Mouse (Mus musculus): Measurements from ENCODE around the gene Spata18. TPM values are rescaled to one million over a fixed set of nuclear protein-coding genes. Genes with fewer than 3 reads are reported as not detected.

The Spata18 gene
- polyA plus RNA-seq, 1 experiment from 2014 or later, result 0.68 TPM

DNA sequence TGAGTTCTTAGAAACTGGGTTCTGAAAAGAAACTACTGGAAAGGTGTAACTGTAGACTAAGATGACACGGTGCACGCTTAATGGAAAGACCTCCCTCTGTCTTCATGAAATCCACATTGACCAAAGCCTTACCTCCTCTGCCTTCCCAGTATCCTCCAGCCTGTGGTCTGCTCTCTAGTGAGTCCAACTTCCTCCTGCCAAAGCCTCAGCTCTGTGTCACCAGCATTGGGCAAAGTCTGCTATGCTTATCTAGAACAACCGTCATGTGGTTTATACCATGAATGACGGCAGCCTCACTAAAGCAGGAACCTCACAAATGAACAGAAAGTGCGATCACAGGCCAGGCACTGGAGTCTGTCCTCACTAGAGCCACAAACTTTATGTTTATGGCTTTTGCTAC, 21.0 kb upstream of the Spata18 start:
- Histone ChIP-seq H3K4me2 (no peak overlapping the region), H3K4me3 (no peak overlapping the region), H3K27me3 (no peaks in the 10 kb centered on the region), H3K36me3 (peaks cover 19% of the 10 kb centered on the region), H3K9ac (no peak overlapping the region), H3K4me1 (replicated peaks) (0 out of 2 replicates have a peak, but pooled peaks cover 5% of the 10 kb centered on the region), H3K27ac (no peak overlapping the region), H3K9me3 (replicated peaks) (peaks cover 6% of the 10 kb centered on the region; the same call in 1 of the 2 replicates)
- ATAC-seq (replicated peaks; ENCODE audit: insufficient number of reproducible peaks, insufficient read depth, low FRiP score, low read depth), result 0 out of 2 replicates have a peak, but pooled peaks have one; percentile 47
- WGBS, result 39% methylated on average over 5 of the region's 5 CpGs

DNA sequence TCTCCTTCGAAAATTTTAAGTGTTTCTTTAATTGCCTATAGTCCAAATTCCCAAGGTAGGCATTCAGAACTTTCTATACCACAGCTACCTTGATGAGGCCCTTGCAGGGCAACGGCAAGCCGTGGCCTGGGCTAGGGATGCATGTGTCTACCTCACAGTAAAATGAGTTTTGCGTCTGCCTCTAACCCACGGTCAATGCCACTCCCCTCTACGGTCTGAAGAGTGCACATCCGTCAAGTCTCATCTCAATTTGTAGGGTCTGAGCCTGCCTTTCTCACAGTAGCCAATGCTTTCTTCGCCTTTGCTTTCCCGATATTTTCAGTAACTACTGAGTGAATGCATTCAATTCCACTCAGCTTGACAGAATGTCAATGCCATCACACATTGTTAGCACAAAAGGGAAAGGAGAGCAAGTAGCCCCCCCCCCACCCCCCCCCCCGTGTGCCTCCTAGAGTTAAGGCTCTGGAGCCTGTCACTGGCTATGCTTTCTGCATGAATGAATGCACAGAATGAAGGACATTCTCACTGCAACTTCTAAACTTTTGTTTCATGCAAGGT, 20.1 kb upstream of the Spata18 start:
- H3K27ac ChIP-seq, result no peak overlapping the region
- ATAC-seq (replicated peaks; ENCODE audit: insufficient number of reproducible peaks, insufficient read depth, low FRiP score, low read depth), result no peak
- peaks cover 25% of the 10 kb centered on the region for H3K36me3 ChIP-seq
- no peak overlapping the region for H3K4me2 ChIP-seq
- no peaks in the 10 kb centered on the region for H3K27me3 ChIP-seq
- whole genome bisulfite sequencing, result 64% methylated on average over 10 of the region's 10 CpGs
- H3K9ac ChIP-seq, result no peak overlapping the region
- H3K9me3 ChIP-seq (replicated peaks), result peaks cover 6% of the 10 kb centered on the region; the same call in 1 of the 2 replicates
- no peak overlapping the region for H3K4me3 ChIP-seq
- 0 out of 2 replicates have a peak, but pooled peaks cover 5% of the 10 kb centered on the region for H3K4me1 ChIP-seq (replicated peaks)

DNA sequence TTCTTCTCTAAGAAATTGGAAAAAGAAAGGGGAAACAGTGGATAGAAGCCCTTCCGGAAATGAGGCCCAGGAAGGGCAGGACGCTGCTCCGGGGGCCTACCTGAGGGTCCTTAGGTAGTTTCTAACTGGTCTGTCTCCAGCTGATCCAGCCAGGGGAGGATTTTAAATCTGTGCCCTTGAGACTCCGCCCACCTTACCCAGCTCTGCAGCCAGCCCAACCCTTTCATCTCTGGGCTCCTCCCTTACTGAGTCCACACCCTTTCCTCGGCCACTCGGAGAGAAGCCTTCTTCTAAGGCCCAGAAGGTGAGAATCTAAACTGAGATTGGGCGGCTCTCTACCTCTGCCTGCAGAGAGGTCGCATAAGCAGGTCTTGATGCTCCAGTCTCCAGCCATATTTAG, 18.9 kb upstream of the Spata18 start, which contains the start of gene Lrrc66:
Gene Lrrc66 (minus strand): TSS at position 236 of the 400 bp plus-strand sequence.
- no peak within 1 kb of the TSS for H3K9ac ChIP-seq
- 0 out of 2 replicates have a peak, but pooled peaks cover 6% of the 10 kb centered on the region for H3K4me1 ChIP-seq (replicated peaks)
- H3K4me2 ChIP-seq, result no peak within 1 kb of the TSS
- peaks cover 6% of the 10 kb centered on the region; the same call in 1 of the 2 replicates for H3K9me3 ChIP-seq (replicated peaks)
- H3K27me3 ChIP-seq, result no peaks in the 10 kb centered on the region
- no peak for ATAC-seq (replicated peaks; ENCODE audit: insufficient number of reproducible peaks, insufficient read depth, low FRiP score, low read depth)
- no peak within 1 kb of the TSS for H3K4me3 ChIP-seq
- H3K36me3 ChIP-seq, result peaks cover 25% of the 10 kb centered on the region
- WGBS, result 77% methylated on average over 8 of the region's 8 CpGs
- no peak within 1 kb of the TSS for H3K27ac ChIP-seq

DNA sequence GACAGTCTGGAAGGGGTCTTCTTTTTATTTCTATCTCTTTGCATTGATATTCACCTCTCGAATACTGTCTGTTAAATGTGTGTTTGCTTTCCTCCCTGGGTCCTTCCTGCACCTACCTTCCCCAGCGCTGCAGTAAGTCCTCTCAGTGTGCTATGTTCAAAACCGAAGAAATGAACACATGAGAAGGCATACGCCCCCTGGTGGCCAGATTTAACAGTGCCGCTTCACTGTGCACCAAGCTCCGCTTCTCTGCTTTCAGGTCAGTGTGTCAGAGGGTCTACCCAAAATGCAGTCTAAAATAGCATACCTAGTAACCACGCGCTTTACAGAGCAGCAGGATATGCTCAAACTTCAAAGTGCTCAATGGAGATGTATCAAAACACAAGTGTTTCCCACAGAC, 18.0 kb upstream of the Spata18 start:
- Histone ChIP-seq H3K9me3 (replicated peaks) (peaks cover 6% of the 10 kb centered on the region; the same call in 1 of the 2 replicates), H3K9ac (no peak overlapping the region), H3K27me3 (no peaks in the 10 kb centered on the region), H3K4me1 (replicated peaks) (0 out of 2 replicates have a peak, but pooled peaks cover 9% of the 10 kb centered on the region), H3K4me2 (no peak overlapping the region), H3K4me3 (no peak overlapping the region), H3K27ac (no peak overlapping the region), H3K36me3 (peaks cover 25% of the 10 kb centered on the region)
- ATAC-seq (replicated peaks; ENCODE audit: insufficient number of reproducible peaks, insufficient read depth, low FRiP score, low read depth), result no peak
- 55% methylated on average over 8 of the region's 8 CpGs for WGBS

DNA sequence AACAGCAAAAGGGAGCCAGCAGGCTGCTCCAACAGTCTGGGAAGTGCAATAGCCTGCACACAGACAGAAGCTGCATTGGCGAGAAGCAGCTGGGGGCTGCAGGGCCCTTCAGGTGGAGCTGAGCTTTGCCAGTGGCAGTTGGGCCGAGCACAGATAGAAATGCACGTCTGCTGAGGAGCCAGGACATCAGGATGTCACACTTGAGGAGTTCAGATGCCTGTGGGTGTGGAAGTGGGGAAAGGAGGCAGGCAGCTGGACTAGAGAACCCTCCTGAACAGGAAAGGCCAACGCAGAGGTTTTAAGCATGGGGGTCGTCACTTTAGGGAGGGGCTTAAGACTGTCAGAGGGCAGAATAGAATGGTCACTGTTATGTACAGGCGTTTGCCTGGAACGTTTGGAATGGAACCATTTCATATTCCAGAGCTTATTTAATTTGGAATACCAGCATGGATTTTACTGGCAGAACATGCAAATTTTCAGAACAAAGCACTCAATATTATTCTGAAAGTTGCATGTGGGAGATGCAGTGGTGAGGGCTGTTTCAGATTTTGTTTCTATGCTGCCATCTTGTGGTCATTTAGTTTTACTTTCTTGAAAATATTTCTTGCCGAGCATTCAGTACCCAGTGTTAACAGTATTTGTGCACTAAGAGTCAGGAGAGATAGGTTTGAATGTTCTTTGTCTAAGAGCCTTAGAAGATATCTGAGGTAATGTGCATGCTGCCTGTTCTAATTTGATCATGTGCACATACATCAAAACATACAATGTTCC, 13.7 kb upstream of the Spata18 start:
- no peak overlapping the region for H3K4me2 ChIP-seq
- H3K9me3 ChIP-seq (replicated peaks), result peaks cover 6% of the 10 kb centered on the region; the same call in 1 of the 2 replicates
- no peak overlapping the region for H3K27ac ChIP-seq
- H3K4me3 ChIP-seq, result no peak overlapping the region
- ATAC-seq (replicated peaks; ENCODE audit: insufficient number of reproducible peaks, insufficient read depth, low FRiP score, low read depth), result no peak
- 0 out of 2 replicates have a peak, but pooled peaks cover 4% of the 10 kb centered on the region for H3K4me1 ChIP-seq (replicated peaks)
- H3K27me3 ChIP-seq, result no peaks in the 10 kb centered on the region
- H3K9ac ChIP-seq, result no peak overlapping the region
- 49% methylated on average over 8 of the region's 8 CpGs for WGBS
- H3K36me3 ChIP-seq, result peaks cover 42% of the 10 kb centered on the region

DNA sequence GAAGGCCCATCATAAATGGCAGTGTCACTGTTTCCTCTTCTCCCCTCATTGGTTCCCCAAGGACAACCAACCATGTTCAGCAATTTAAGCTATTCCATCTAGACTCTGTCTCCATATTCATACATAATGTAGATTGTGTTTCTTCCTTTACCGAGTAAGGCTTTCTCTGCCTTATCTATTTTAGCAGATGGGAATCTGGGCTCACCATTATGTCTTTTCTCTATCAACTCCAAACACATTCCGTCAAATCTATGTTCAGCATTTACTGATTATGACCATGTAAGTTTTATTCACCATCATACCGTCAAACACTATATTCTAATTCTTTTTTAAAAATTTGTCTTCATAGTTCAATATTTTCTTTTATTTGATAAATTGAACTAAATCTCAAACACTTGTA, 10.1 kb upstream of the Spata18 start:
- Histone ChIP-seq H3K27ac (no peak overlapping the region), H3K27me3 (no peaks in the 10 kb centered on the region), H3K4me2 (no peak overlapping the region), H3K9me3 (replicated peaks) (no peaks in the 10 kb centered on the region), H3K9ac (no peak overlapping the region), H3K4me1 (replicated peaks) (0 out of 2 replicates have a peak, but pooled peaks cover 4% of the 10 kb centered on the region), H3K4me3 (no peak overlapping the region), H3K36me3 (peaks cover 19% of the 10 kb centered on the region)
- WGBS, result 84% methylated on average over 3 of the region's 3 CpGs
- no peak for ATAC-seq (replicated peaks; ENCODE audit: insufficient number of reproducible peaks, insufficient read depth, low FRiP score, low read depth)

DNA sequence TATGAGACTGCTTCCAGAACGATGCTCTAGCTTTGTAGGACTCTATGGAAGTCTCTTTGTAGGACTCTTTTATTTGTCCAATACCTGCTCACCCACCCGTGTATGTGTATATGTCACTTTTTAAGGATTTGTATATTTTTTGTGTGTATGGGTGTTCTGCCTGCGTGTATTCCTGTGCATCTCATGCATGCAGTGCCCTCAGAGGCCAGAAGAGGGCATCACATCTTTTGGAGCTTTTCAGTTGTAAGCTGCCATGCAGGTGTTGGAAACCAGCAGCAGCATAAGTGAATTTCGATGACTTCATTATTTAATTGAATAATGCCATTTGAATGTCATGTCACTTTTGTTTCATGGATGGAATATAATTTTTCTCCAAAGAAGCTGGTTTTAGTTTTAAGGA, 9.1 kb upstream of the Spata18 start:
- peaks cover 12% of the 10 kb centered on the region for H3K4me1 ChIP-seq (replicated peaks)
- H3K36me3 ChIP-seq, result peaks cover 19% of the 10 kb centered on the region
- H3K27ac ChIP-seq, result no peak overlapping the region
- H3K4me2 ChIP-seq, result no peak overlapping the region
- no peaks in the 10 kb centered on the region for H3K27me3 ChIP-seq
- no peak overlapping the region for H3K9ac ChIP-seq
- no peak overlapping the region for H3K4me3 ChIP-seq
- 87% methylated on average over 4 of the region's 4 CpGs for WGBS
- no peak for ATAC-seq (replicated peaks; ENCODE audit: insufficient number of reproducible peaks, insufficient read depth, low FRiP score, low read depth)
- H3K9me3 ChIP-seq (replicated peaks), result no peaks in the 10 kb centered on the region

DNA sequence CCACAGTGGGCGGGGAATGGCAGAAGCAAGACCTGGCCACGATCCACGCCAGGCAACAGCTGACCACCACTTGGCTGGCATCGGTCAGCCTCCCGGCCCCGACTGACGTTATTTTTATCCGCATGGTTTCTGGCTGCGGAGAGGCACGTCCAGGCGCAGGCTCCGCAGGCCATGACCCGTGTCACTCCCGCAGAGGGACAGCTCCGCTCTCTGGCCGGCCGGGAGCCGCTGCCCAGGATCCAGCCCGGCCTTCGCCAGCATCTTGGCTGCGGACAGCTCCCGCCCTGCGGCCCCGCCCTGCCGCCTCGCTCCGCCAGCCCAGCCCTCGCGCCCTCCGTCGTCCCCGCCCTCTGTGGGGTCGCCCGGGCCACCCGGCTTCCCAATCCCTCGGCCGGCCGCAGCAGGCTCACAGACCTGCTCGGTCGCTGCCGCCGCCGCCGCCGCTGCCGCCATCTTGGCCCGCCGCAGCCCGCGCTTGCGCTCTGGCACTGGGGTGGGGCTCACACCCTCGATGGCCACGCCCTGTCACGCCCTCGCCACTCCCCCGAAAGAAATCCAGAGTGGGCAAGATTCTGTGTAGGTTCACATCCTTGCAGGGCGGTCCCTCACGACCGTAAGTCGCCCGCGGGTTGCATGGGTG, 3.8 kb upstream of the Spata18 start, which contains the start of gene Sgcb:
Gene Sgcb (minus strand): TSS at position 530 of the 640 bp plus-strand sequence.
- Histone ChIP-seq H3K36me3 (0 out of 2 replicates have a peak, but pooled peaks cover under 1% of the 10 kb centered on the region), H3K27me3 (peaks cover 43% of the 10 kb centered on the region), H3K27ac (peak within 1 kb of the TSS; percentile 93), H3K4me3 (peak within 1 kb of the TSS; percentile 94), H3K4me1 (replicated peaks) (peaks cover 29% of the 10 kb centered on the region), H3K9ac (peak within 1 kb of the TSS; percentile 86), H3K9me3 (replicated peaks) (no peaks in the 10 kb centered on the region), H3K4me2 (peak within 1 kb of the TSS; percentile 77)
- WGBS, result under 1% methylated on average over 62 of the region's 62 CpGs
- peak; percentile 86 for ATAC-seq (replicated peaks; ENCODE audit: insufficient number of reproducible peaks, insufficient read depth, low FRiP score, low read depth)

DNA sequence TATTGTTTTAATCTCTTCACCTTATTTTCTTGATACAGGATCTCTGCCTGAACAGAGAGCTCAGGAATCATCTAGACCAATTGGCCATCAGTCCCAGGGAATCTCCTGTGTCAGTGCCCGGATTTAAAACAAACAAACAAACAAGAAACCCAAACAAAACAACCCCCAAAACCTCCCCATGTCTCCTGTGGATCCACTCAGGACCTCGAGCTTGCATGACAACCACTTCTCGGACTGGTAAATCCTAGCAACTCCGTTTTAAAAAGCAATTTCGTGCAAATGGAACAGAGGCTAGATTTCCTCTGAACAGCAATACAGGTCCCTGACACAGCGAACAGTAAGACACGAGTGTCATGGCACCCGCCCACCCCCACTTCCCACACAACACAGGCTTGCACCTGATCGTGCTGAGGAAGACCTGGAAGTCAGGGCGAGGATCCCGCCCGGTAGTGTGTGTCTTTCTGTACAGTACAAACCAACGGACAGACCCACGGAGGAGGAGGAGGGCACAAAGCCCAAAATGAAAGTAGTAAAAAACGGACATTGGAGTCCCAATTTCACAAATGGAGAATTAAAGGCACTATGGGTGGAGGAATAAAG, 714 bp upstream of the Spata18 start:
- Histone ChIP-seq H3K4me3 (peak overlapping the region; percentile 65), H3K4me2 (peak overlapping the region; percentile 99), H3K9me3 (replicated peaks) (no peaks in the 10 kb centered on the region), H3K27ac (no peak overlapping the region), H3K36me3 (no peaks in the 10 kb centered on the region), H3K27me3 (peaks cover 66% of the 10 kb centered on the region), H3K4me1 (replicated peaks) (peaks cover 29% of the 10 kb centered on the region), H3K9ac (peak overlapping the region; percentile 51)
- ATAC-seq (replicated peaks; ENCODE audit: insufficient number of reproducible peaks, insufficient read depth, low FRiP score, low read depth), result no peak
- 2% methylated on average over 15 of the region's 15 CpGs for WGBS

DNA sequence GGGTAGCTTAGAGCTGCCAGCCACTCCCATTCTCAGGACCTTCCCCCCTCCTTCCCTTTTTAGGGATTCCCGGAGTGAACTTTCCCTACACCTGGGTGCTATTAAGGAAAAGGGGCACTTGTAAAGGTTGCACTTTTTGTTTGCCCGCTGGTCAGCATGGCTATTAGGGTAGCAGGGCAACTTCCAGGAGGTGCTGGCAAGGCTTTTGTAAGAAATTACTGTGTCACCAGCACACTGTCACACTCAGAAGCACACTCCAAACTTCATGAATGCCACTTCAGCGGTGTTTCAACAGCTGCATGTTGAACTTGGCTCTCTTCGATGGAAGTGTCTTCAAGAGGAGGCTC, 649 bp downstream of the Spata18 start:
- peak overlapping the region; percentile 99 for H3K4me2 ChIP-seq
- H3K36me3 ChIP-seq, result no peaks in the 10 kb centered on the region
- no peaks in the 10 kb centered on the region for H3K9me3 ChIP-seq (replicated peaks)
- H3K4me3 ChIP-seq, result peak overlapping the region; percentile 65
- no peak overlapping the region for H3K27ac ChIP-seq
- no peak for ATAC-seq (replicated peaks; ENCODE audit: insufficient number of reproducible peaks, insufficient read depth, low FRiP score, low read depth)
- peaks cover 67% of the 10 kb centered on the region for H3K27me3 ChIP-seq
- no peak overlapping the region for H3K9ac ChIP-seq
- H3K4me1 ChIP-seq (replicated peaks), result peaks cover 23% of the 10 kb centered on the region
- WGBS, result 2% methylated on average over 4 of the region's 4 CpGs

DNA sequence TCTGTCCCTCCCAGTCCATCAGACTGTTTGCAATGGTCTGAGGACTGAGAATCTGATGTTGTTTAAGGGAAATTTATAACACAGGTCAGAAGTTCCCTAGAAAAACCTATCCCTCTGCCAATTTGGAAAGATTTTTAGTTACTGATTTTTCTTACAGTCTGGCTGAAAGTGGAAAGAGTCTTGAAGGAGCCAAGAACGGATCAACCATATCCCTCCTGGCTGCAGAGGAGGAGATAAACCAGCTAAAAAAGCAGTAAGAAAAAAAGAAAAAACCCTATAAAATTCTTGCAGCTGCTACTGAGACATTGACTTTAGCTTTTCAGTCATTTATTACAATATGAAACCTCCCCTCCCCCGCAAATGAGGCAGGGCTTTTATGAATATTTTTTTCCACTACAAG, 15.5 kb downstream of the Spata18 start:
- Histone ChIP-seq H3K4me1 (replicated peaks) (peaks cover 3% of the 10 kb centered on the region; the same call in 1 of the 2 replicates), H3K9me3 (replicated peaks) (no peaks in the 10 kb centered on the region), H3K36me3 (no peaks in the 10 kb centered on the region), H3K4me3 (no peak overlapping the region), H3K9ac (no peak overlapping the region), H3K4me2 (no peak overlapping the region), H3K27me3 (peaks cover 4% of the 10 kb centered on the region), H3K27ac (no peak overlapping the region)
- 62% methylated on average over 2 of the region's 2 CpGs for WGBS
- no peak for ATAC-seq (replicated peaks; ENCODE audit: insufficient number of reproducible peaks, insufficient read depth, low FRiP score, low read depth)
